Mouse (Mus musculus) cortical plate, adult 2 months (tissue): ENCODE results near the gene Vegfb.

Experiments
- CTCF ChIP-seq: fragments of 200-500 bp; IDR thresholded peaks from 2 replicates; pipeline ENCODE4 v1.5.1; 2011; ENCODE audit warnings: mild to moderate bottlenecking, control low read depth, low read length; ENCODE audit not compliant: insufficient read depth; ENCODE audit errors: extremely low read depth
- POLR2A ChIP-seq: fragments of 200-500 bp; IDR thresholded peaks from 2 replicates; pipeline ENCODE4 v1.6.1; 2011; ENCODE audit warnings: mild to moderate bottlenecking, low read length, control low read depth; ENCODE audit not compliant: insufficient read depth; ENCODE audit errors: extremely low read depth

DNA sequence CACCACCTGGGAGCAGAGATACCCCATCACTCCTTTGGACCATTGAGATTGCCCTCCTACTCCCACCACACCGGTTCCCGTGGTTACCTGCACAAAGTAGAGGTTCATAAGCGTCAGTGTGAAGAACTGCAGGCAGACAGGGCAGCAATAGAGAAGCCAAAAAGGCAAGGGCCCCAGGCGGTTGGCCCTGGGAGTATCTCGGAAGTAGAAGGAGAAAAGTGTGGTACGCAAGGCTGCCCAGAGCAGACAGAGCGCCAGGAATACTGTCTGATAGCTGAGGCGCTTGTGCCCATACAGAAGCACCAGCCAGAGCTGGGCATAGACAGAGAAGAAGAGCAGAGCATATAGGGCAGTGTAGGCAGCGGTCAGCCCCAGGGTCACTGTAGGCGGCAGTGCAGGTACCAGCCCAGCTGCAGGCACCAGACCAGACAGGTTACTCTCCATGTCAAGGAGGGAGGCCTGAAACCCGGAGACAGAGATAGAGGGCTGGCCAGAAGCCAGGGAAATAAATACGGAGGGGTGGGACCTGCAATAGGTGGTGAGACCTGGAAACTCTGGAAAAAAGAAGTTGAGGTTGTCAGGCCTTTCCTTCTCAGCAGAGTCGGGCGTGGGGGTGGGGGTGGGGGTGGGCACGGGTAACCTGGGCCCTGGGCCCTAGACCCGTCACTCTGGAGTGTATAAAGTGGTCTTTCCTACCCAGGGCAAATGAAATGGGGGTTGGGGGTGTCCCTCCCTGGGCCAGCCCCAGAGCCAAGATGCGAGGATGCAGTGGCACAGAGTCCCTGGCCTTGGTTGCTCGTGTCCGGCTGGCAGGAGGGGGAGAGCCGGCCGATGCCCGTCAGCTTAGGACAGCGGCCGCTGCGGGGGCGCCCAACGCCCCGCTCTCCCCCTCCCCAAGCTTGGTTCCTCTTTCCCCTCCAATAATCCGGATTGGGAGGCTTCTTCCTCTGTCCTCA lies 46.8 kb downstream of the Vegfb start:
- TF ChIP-seq CTCF (no peak), POLR2A (0 out of 2 replicates have a peak, but pooled peaks have one; percentile 5)
